Mouse (Mus musculus) left cerebral cortex, adult 18-20 months (tissue): ENCODE measurements around the gene Fkbp10. TPM values are rescaled to one million over a fixed set of nuclear protein-coding genes. Genes with fewer than 3 reads are reported as not detected.

ENCODE experiments used
- DNase-seq, 2 experiments: peaks; one replicate each; pipeline ENCODE4 v3.0.0; 2021 to 2022; ENCODE audit warnings: low spot score in 2 of 2, mixed read lengths in 1 of 2
- long read RNA-seq, 2 experiments: library from polyadenylated mRNA; stranded (forward); transcript quantifications; one replicate each; pipeline ENCODE4 v2.0.0; 2021
- total RNA-seq, 2 experiments: library from RNA; stranded (reverse); gene quantifications; 2 replicates each; pipeline ENCODE4 v1.2.3; 2021

Gene Fkbp10
- total RNA-seq: 1 to 10 TPM; 4.3 to 6.6 TPM
- long read RNA-seq, experiment 1, transcript Fkbp10-201 (10 exons, 2,584 nt): major isoform, 7 of 9 reads
- long read RNA-seq, experiment 1, partial matches to known transcripts: 0 of 9 reads
- long read RNA-seq, experiment 1, other reads (novel, unspliced or antisense): 2 of 9 reads
- long read RNA-seq, experiment 2, transcript Fkbp10-201 (10 exons, 2,584 nt): major isoform, 7 of 8 reads
- long read RNA-seq, experiment 2, partial matches to known transcripts: 1 of 8 reads
- long read RNA-seq, experiment 2, other reads (novel, unspliced or antisense): 0 of 8 reads

DNA sequence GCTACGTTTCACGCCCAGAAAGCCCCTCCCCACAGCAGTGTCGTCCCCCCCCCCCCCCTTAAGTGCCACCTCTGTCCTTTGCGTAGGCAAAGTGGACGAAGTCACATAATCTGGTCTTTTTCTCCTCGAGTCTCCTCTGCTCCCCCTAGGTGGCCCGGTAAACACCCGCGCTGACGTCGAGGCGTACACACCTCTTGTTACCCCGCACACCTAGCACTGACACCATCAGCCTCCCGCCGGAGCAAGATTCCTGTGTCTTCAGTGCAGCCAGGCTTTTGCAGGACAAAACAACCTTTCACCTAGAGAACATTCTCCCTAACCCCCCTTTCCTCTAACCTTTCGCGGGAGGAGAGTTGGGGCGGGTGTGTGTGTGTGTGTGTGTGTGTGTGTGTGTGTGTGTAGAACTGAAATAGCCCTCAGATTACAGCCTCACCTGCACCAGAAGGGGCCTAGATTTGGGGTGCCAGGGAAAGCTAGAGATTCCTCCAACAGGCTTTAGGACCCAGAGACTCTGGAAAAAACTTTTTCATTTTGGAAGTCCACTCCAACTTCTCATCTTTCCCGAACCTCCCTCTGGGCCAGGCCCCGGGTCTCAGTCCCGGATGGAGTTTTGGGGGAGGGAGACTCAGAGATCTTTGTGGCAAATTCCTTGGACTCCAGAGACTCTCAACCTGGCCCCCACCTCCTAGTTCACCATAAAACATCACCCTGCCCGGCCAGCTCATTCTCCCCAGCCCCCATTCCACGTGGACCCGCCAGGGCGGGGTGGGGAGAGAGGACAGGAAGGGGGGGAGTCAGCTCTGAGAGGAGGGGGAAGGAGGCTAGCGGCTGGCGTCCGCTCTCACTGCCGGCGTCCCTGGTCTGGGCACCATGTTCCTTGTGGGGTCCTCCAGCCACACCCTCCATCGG lies at the start of gene Fkbp10:
Fkbp10 (plus strand) TSS at position 784 of the 909 bp plus-strand sequence.
- no peak for DNase-seq

DNA sequence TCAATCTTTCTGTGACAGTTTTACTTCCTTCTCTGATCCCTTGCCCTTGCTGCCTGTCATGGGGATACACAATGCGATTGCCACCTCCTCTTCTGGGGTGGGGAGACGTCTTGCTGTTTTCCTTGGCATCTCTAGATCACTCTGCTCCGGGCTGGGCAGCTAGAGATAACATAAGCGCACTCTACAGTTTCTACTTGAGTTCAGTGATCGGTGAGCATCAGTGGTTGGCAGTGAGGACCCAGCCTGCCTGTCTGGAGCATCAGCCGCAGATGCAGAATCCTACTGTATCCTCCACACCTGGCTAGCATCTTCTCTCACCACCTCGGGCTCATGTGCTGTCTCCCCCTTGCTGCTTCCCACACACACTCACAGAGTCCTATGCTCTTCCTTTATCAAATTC lies 46.4 kb upstream of the Fkbp10 start:
- no peak for DNase-seq

DNA sequence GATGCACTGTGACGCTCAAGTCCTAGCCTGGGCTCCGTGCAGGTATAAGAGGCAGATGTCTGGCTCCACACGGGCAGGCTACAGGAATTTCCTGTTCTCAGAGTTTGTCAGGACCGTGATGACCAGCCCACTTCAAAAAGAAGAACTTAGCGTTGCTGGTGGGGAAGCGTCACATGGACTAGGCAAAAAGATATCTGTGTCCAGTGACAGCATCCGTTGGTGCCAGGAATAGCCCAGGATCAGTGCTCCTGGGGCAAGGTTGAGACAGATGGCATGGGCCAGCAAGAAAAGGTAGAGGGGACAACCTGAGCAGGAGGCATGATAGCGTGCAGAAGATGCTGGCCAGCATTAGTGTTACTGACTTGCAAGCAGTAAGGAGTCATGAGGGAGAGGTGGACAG lies 45.7 kb upstream of the Fkbp10 start:
- DNase-seq: no peak

DNA sequence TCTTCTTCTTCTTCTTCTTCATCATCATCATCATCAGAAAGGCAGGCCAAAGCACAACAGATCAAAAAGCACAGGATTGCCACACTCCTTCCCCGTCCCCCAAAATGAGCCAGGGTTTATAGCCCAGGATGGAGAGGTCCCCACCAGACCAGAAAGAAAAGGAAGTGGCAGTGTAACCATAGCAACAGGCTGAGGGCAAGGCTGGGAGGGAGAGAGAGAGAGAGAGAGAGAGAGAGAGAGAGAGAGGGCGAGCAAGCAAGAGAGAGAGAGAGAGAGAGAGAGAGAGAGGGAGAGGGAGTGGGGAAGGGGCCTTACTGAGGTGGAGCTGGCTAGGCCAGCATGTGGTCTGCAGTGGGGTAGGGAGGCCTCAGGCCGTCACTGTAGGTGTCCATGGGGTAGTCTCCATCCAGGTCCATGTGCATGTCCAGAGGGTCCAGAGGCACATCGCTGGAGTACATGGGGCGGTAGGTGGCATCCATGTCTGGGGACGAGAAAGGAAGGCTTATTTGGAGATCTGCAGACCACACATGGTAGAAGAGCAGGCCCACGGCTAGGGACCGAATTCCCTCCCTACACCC lies 43.4 kb upstream of the Fkbp10 start:
- no peak for DNase-seq

DNA sequence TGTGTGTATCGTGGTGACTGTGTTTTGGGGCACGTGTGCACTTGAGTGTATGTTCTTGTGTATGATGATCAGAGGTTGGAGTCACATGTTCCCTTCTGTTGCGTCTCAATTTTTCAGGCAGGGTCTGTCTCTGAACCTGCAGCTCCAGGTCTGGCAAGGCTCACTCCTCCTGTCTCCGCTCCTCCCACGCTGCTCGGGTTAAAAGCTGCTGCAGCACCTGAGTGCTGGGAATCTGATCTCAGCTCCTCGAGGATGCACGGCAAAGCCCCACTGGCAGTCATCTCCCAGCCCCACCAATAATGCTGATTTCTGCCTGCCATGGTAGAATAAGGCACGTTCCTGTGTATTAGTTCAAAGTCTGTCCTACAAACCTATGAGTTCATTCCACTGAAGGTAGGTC lies 40.4 kb upstream of the Fkbp10 start:
- DNase-seq: no peak

DNA sequence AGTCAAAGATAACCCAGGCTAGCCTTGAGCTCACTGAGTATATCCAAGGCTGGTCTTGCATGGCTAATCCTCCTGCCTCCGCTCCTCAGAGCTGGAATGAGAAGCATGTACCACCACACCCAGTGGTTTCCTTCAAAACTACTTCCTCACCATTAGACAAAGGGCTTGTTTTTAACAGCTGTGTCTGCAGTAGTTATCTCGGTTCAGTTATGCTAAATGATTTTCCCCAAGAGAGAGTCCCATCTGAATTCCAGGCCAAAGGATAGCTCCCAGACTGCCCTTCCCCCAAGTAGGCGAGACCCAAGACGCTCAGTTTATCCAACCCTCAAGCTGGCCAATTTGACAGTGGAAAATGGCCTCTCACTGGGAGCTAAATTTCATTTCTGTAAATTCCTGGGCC lies 39.5 kb upstream of the Fkbp10 start:
- no peak for DNase-seq

DNA sequence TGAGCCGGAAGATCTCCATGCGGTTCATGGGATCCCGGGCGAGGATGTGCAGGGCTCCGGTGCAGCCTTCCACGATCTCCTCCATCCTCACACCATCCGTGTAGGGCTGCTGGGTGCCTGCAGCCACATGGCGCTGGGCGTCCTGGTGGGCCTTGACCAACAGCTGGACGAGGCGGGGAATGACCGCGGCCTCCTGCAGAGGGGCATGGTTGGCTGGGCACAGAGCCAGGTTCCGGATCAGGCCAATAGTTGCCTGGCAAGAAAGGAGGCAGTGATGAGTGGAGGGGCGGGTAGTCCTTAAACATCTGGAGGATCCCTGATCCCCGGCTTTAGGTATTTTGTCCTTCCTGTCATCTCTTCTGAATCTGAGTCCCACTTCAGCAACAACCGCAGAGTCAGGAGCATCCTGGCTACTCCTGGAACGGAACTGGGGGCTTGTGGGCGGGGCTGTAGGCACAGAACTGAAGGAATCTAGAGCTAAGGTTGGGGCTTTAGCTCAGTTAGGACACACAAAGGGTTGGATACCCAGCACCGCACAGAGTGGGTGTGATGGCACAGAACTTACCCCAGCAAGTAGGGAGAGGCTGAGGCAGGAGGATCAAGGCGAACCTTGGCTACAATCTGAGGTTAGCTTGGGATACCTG lies 38.6 kb upstream of the Fkbp10 start:
- no peak for DNase-seq

DNA sequence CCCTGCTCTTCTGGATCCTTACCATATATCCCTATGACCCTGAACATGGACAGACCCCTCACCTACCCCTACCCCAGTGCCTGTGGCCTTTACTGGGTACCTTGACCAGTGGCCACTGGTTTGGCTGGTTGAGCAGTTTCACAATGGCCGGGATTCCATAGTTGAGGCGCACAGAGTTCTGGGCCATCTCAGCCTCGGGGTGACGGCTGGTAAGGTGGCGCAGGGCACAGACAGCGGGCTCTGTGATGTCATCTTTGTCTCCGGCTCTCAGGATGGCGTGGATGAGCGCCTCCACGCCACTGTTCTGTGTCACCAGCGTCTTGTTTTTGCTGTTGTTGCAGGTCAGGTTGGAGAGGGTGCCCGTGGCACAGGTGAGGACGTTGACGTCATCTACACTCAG lies 37.5 kb upstream of the Fkbp10 start:
- no peak for DNase-seq

DNA sequence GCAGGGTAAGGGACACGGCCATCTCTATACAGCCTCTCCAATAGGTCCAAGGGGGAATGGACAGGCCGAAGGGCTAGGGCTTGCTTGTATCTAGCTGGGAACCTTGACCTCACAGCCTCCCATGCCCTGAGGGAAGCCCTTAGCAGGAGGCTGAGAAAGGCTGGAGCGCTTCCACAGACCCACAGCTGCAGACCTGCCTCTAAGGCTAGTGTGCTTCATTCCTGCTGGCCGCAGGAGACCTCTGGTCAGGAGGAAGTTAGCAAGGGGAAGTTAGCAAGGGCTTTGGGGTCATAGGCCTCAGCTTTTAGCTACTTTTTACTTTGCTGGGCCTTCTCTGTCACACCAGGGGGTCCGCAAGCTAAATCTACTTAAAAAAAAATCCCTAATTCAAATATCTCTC lies 37.1 kb upstream of the Fkbp10 start:
- DNase-seq: no peak

DNA sequence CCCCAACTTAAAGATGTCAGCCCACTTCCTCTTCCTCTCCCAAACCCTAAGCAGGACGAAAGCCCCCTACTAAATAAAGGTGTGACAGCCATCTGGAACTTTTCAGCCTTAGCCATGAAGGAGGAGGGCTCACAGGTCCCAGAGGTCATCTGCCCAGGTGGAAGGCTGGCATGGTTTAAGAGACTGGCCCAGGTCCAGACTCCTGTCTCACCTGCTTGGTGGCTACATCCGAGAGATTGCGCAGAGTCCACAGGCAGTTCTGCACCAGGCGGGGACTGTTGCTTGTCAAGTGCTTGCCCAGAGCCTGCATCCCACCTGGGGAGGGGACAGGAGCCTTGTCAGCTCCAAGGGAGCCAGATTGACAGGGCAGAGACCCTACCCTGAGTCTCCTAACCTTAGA lies 36.2 kb upstream of the Fkbp10 start:
- DNase-seq: no peak

DNA sequence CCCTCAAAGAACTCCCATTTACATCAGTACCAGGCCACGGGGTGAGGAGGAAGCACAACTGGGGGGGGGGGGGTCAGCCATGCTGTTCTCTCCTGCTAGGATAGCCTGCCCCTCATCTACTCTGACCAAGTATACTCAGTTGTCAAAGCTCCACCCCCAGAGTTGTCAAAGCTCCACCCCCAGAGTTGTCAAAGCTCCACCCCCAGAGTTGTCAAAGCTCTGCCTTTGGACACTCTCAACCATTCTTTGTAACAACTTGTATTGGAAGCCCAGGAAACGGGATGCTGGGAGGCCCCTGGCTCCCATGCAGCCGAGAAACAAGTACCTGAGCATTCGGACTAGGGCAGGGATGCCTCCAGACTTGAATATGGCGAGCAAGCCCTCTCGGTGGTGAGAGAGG lies 32.8 kb upstream of the Fkbp10 start:
- DNase-seq: no peak

DNA sequence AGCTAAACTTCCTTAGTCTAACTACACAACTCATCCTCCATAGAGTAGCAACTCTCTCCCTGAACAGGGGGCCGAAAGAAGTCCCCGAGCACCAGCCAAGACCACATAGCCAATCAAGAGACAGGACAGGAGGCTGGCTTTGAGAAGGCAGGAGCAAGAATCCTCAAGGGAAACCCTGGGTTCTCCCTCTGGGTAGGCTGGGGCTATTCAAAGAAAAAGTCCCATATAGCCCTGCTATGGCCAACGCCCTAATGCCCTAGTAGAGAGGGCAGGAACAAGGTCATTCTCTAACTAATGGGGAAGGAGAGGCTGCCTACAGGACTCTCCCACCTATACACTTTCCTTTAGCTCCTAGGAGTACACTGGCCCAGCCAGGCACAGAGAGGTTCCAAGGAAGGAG lies 30.5 kb upstream of the Fkbp10 start:
- no peak for DNase-seq

DNA sequence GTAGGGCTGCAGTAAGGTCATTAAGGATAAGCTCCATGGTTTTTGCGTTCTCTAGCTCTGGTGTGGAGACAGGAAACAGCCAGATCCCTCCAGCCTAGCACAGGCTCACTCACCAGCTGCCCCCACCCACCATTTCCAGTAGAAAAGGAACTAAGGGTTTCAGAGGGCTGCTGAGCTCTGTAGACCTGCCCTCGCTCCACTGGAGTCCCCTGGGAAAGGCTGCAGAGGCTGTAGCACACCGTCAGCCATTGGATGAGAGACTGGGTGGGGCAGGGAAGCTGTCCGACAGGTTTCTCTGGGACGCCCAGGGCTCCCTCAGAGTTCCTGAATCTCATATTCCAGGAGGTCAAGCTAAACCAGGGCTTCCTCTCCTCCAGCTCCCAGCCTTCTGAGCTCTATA lies 28.9 kb upstream of the Fkbp10 start:
- DNase-seq: no peak

DNA sequence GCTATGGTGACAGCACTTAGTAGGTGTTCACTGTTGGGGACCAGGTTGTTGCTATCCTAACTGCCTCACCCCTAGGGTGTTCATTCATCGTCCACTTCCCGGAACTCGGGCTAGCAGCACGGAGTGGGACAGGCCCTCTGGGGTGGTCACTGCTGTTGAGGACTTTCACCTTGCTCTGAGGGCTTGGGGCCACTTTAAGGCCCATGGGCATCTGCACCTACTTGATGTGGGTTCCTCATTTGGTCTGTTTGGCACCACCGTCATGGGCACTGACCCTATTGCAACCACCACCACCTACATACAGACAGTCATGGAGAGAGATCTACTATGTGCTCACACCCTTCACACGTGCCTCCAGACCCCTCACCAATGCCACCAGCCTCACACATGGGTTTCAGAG lies 28.4 kb upstream of the Fkbp10 start:
- DNase-seq: no peak

DNA sequence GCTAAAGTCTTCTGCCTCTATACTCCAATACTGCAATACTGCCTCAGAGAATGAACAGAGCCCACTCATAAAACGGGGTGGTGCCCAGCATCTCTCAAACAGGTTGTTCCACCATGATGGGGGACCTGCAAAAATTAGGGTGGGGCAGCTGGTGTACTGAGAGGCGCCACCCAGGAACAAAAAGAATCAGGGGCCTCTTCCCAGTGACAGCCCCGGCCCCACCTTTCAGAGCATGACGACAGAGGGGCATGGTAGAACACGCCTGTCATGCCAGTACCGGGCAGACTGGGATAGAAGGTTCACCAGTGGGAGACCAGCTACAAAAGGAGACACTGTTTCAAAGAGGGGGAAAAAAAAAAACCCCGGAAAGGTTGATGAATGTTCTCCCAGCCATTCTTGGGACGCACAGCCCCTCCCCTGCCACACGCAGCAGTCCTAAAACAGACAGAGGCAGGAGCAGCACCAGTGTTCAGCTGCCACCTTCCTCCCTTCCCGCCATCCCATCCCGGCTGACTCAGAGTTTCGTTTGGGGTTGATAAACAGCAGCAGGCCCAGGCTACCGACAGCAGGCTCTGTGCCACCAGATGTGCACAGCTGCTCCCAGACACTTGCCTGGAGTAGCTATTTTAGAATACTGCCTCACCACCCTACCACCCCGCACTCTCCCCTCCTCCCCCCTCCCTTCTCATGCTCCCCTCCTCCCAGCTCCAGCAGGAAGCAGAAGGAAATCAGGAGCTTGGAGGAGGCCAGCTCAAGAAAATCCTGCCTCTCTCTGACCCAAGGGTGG lies 27.7 kb upstream of the Fkbp10 start:
- no peak for DNase-seq

DNA sequence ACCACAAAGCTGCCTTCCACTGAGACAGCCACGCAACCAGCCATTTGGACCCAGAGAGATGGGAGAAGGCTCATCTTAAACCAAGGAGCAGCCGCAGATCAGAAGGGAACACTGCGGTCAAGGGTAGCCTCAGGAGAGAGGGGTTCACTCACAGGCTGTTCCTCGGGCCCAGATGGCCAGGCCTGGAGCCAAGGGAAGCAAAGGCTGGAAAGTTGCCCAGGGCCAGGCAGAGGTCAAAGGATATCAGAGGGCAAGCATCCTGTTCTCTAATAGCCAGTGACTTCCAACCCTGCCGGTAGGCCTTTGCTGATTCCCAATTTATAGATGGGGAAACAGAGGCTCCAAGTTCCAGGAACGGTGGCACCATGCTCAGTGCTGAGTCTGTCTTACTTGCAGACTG lies 26.9 kb upstream of the Fkbp10 start:
- no peak for DNase-seq

DNA sequence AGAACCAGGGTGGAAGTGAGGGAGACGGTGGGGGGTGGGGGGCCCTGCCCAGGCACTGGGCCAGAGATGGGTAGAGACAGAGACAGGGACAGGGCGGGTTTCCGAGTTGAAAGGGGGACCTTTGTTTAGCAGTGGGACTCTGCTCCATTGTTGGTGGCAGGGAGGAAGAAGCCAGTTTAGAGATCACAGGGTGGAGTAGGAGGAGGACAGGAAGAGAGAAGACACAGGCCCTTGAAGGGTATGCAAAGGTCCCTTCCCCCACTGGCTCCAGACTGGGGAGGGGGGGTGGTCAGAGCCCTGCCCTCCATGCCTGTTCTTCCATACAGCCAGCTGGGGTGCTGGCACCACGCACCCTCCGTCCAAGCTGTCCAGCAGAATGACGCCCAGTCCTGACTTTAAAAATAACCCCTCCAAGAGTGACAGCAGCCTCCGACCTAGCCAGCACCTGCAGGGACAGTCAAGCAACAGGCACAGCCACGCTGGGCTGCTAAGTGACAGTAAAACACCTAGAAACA lies 25.5 kb upstream of the Fkbp10 start:
- DNase-seq: no peak

DNA sequence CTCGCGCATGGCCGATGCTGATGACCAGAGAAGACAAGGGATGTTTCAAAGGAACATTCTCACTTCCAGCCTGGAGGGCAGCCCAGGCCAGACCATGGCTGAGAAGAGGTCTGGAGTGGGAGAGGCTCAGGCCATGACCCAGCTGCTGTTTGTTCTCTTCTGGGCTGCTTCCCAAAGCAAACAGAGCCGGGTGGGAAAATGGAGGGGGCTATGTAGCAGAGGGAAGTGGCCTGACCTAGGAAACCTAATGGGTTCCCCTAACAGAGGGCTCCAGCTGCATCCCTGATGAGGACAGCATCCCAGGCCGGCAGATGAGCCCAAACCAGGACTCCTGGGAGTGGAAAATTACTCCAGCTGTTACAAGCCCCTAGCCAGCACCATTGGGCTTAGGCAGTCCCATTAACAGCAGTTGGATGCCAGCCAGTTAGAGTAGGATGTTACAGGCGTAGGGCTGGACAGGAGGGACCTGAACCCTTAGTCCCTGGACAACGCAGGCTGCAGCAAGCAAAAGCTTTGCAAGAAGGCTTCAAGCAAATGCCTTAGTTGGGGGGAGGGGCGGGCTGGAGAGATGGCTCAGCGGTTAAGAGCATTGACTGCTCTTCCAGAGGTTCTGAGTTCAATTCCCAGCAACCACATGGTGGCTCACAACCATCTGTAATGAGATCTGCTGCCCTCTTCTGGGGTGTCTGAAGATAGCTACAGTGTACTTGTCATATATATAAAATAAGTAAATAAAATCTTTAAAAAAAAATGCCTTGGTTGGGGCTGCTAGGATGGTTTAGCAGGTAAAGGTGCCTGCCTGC lies 24.2 kb upstream of the Fkbp10 start:
- DNase-seq: no peak

DNA sequence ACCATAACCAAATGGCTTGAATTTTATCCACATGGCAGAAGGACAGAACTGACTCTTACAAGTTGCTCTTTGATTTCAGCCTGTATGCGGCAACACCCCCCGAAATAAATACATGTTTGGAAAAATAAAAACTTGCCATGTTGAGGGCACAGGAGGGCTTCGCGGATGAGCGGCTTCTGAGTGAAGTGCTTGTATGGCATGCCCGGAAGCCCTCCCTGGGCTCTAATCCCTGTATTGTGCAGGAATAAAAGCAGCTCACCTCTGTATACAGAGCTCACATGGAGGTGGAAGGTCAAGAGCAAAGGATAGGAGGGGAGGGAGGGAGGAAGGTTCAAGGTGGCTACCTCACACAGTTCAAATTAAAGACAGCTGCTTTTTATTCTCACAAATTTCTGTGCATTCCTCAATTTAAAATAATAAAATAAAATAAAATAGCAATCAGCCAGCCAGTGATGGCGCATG lies 23.6 kb upstream of the Fkbp10 start:
- no peak for DNase-seq

DNA sequence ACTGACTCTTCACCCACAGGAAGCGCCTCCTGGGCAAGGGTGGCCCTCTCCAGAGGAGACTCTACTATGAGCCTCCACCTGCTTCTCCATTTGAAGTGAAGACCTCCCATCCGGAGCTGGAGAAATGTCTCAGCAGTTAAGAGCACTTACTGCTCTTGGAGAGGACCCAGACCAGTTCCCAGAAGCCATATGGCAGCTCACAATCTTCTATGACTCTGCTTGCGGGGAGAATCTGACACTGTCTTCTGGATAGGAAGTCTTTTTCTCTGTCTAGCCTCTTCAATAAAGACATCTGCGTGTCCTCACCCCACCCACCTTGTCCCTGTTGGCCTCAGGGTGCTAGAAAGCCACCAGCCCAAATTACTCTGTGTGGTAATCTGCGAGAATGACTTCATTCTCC lies 22.5 kb upstream of the Fkbp10 start:
- DNase-seq: no peak
